Mouse (Mus musculus): ENCODE results near the gene Zfyve28. TPM values are rescaled to one million over a fixed set of nuclear protein-coding genes. Genes with fewer than 3 reads are reported as not detected.
A peak's percentile ranks its signal among the peaks of the same experiment; 100 is the strongest.

Gene Zfyve28
- polyA plus RNA-seq, 1 experiment from 2014 or later, result not detected

DNA sequence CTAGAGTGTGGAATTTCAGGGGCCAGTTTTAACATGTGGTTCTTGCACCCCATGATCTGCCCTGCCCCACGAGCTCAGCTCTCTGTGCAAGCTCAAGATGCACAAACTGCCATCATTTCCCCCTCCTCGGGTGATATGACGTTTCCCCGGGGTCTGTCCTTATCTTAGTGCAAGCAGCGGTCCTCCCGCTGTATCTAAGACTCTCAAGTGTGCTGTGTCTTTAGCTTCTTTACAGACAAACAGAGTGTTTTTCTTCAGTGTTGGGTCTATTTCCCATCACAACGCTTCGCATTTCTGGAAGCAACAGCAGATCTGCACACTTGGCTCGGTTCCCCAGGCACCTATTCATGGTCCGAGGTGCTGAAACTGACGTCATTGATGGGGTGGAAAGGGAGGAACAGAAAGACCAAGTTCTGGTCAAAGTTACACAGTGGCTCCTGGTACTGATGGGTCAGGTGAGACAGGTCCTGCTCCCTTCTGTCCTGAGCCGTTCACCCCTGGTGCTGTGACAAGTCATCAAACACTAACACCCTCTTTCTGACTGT, 18.3 kb downstream of the Zfyve28 start:
- Histone ChIP-seq H3K36me3 (ENCODE audit: control insufficient read depth, insufficient read depth, low read length) (no peaks in the 10 kb centered on the region), H3K9ac (ENCODE audit: low read depth, low read length) (peak overlapping the region; percentile 0; the same call in 1 of the 2 replicates), H3K4me2 (peak overlapping the region; percentile 51), H3K9me3 (ENCODE audit: control insufficient read depth, low read length) (no peaks in the 10 kb centered on the region), H3K27me3 (replicated peaks; ENCODE audit: control insufficient read depth, insufficient read depth, low read length) (no peaks in the 10 kb centered on the region), H3K4me3 (ENCODE audit: low read depth, low read length) (no peak overlapping the region), H3K27ac (ENCODE audit: low read depth, low read length) (peak overlapping the region; percentile 59), H3K4me1 (replicated peaks; ENCODE audit: control insufficient read depth, insufficient read depth, low read length) (peaks cover 3% of the 10 kb centered on the region; the same call in 1 of the 2 replicates)
- peak; percentile 83 for ATAC-seq (replicated peaks; ENCODE audit: low FRiP score)
- 39% methylated on average over 12 of the region's 12 CpGs for WGBS
- DNase-seq (ENCODE audit: low spot score), result peak; percentile 42

GRCm38 (mm10) chr5:34269197-34269920, 18.9 kb downstream of the Zfyve28 start:
- Histone ChIP-seq H3K36me3 (ENCODE audit: control insufficient read depth, insufficient read depth, low read length) (no peaks in the 10 kb centered on the region), H3K9ac (ENCODE audit: low read depth, low read length) (peak overlapping the region; percentile 0; the same call in 1 of the 2 replicates), H3K4me3 (ENCODE audit: low read depth, low read length) (no peak overlapping the region), H3K27ac (ENCODE audit: low read depth, low read length) (peak overlapping the region; percentile 59), H3K4me2 (peak overlapping the region; percentile 51), H3K27me3 (replicated peaks; ENCODE audit: control insufficient read depth, insufficient read depth, low read length) (no peaks in the 10 kb centered on the region), H3K9me3 (ENCODE audit: control insufficient read depth, low read length) (no peaks in the 10 kb centered on the region), H3K4me1 (replicated peaks; ENCODE audit: control insufficient read depth, insufficient read depth, low read length) (peaks cover 3% of the 10 kb centered on the region; the same call in 1 of the 2 replicates)
- WGBS, result 79% methylated on average over 16 of the region's 16 CpGs
- ATAC-seq (replicated peaks; ENCODE audit: low FRiP score) (peak; percentile 71), DNase-seq (ENCODE audit: low spot score) (no peak)

GRCm38 (mm10) chr5:34266065-34266464, 22.2 kb downstream of the Zfyve28 start:
- Histone ChIP-seq H3K36me3 (ENCODE audit: control insufficient read depth, insufficient read depth, low read length) (no peaks in the 10 kb centered on the region), H3K27me3 (replicated peaks; ENCODE audit: control insufficient read depth, insufficient read depth, low read length) (no peaks in the 10 kb centered on the region), H3K27ac (ENCODE audit: low read depth, low read length) (no peak overlapping the region), H3K4me2 (no peak overlapping the region), H3K4me1 (replicated peaks; ENCODE audit: control insufficient read depth, insufficient read depth, low read length) (peaks cover 3% of the 10 kb centered on the region; the same call in 1 of the 2 replicates), H3K9me3 (ENCODE audit: control insufficient read depth, low read length) (no peaks in the 10 kb centered on the region), H3K4me3 (ENCODE audit: low read depth, low read length) (no peak overlapping the region), H3K9ac (ENCODE audit: low read depth, low read length) (no peak overlapping the region)
- no peak for DNase-seq (ENCODE audit: low spot score)
- no peak for ATAC-seq (replicated peaks; ENCODE audit: low FRiP score)
- WGBS, result 55% methylated on average over 4 of the region's 4 CpGs

GRCm38 (mm10) chr5:34259172-34259816, 29.0 kb downstream of the Zfyve28 start:
- no peak for DNase-seq (ENCODE audit: low spot score)
- no peak overlapping the region for H3K4me3 ChIP-seq (ENCODE audit: low read depth, low read length)
- H3K27ac ChIP-seq (ENCODE audit: low read depth, low read length), result no peak overlapping the region
- ATAC-seq (replicated peaks; ENCODE audit: low FRiP score), result no peak
- H3K4me2 ChIP-seq, result no peak overlapping the region
- H3K27me3 ChIP-seq (replicated peaks; ENCODE audit: control insufficient read depth, insufficient read depth, low read length), result no peaks in the 10 kb centered on the region
- H3K36me3 ChIP-seq (ENCODE audit: control insufficient read depth, insufficient read depth, low read length), result no peaks in the 10 kb centered on the region
- no peaks in the 10 kb centered on the region for H3K9me3 ChIP-seq (ENCODE audit: control insufficient read depth, low read length)
- 67% methylated on average over 3 of the region's 3 CpGs for WGBS
- H3K9ac ChIP-seq (ENCODE audit: low read depth, low read length), result no peak overlapping the region
- H3K4me1 ChIP-seq (replicated peaks; ENCODE audit: control insufficient read depth, insufficient read depth, low read length), result no peaks in the 10 kb centered on the region

DNA sequence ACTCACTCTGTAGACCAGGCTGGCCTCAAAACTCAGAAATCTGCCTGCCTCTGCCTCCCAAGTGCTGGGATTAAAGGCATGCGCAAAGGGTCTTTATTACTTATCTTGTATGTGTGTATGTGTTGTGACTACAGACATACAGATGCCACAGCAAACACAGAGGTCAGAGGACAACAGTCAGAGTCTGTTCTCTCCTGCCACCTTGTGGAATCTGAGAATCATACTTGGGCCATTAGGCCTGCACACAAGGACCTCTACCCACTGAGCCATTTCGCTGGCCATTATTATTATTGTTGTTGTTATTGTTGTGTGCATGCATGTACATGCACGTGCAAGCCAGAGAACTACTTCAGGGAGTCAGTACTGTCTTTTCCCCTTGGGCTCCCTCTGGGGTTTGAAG, 33.1 kb downstream of the Zfyve28 start:
- no peaks in the 10 kb centered on the region for H3K27me3 ChIP-seq (replicated peaks; ENCODE audit: control insufficient read depth, insufficient read depth, low read length)
- no peaks in the 10 kb centered on the region for H3K9me3 ChIP-seq (ENCODE audit: control insufficient read depth, low read length)
- no peak overlapping the region for H3K9ac ChIP-seq (ENCODE audit: low read depth, low read length)
- 80% methylated on average over 3 of the region's 3 CpGs for WGBS
- ATAC-seq (replicated peaks; ENCODE audit: low FRiP score) (no peak), DNase-seq (ENCODE audit: low spot score) (no peak)
- no peak overlapping the region for H3K27ac ChIP-seq (ENCODE audit: low read depth, low read length)
- H3K4me2 ChIP-seq, result no peak overlapping the region
- no peaks in the 10 kb centered on the region for H3K4me1 ChIP-seq (replicated peaks; ENCODE audit: control insufficient read depth, insufficient read depth, low read length)
- H3K4me3 ChIP-seq (ENCODE audit: low read depth, low read length), result no peak overlapping the region
- no peaks in the 10 kb centered on the region for H3K36me3 ChIP-seq (ENCODE audit: control insufficient read depth, insufficient read depth, low read length)

GRCm38 (mm10) chr5:34254309-34254708, 33.9 kb downstream of the Zfyve28 start:
- H3K4me2 ChIP-seq, result no peak overlapping the region
- ATAC-seq (replicated peaks; ENCODE audit: low FRiP score), result no peak
- H3K9ac ChIP-seq (ENCODE audit: low read depth, low read length), result no peak overlapping the region
- H3K4me1 ChIP-seq (replicated peaks; ENCODE audit: control insufficient read depth, insufficient read depth, low read length), result no peaks in the 10 kb centered on the region
- H3K36me3 ChIP-seq (ENCODE audit: control insufficient read depth, insufficient read depth, low read length), result no peaks in the 10 kb centered on the region
- no peaks in the 10 kb centered on the region for H3K9me3 ChIP-seq (ENCODE audit: control insufficient read depth, low read length)
- H3K27me3 ChIP-seq (replicated peaks; ENCODE audit: control insufficient read depth, insufficient read depth, low read length), result no peaks in the 10 kb centered on the region
- H3K4me3 ChIP-seq (ENCODE audit: low read depth, low read length), result no peak overlapping the region
- no peak for DNase-seq (ENCODE audit: low spot score)
- H3K27ac ChIP-seq (ENCODE audit: low read depth, low read length), result no peak overlapping the region
- WGBS, result 59% methylated on average over 8 of the region's 8 CpGs

DNA sequence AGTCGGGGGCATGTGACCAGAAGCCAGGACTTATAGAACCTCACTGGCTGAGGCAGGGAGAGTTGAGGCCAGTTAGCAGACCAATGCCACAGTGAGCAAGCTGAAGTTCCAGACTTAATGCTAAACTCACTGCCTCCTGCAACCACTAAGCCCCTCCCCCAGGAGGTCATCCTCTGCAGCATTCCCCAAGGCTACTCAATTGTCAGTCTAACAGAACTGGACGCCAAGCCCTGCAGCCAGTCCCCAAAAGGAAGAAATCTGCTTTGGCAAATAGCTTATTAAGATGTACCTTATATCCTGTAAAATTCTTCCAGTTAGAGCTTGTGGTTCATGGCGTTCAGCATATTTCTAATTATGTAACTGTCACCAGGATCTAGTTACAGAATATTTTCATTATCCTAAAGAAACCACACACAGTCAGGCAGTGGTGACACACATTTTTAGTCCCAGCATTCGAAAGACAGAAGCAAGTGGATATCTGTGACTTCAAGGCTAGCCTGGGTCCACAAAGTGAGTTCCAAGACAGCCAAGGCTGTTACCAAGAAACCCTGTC, 35.2 kb downstream of the Zfyve28 start:
- Histone ChIP-seq H3K4me3 (ENCODE audit: low read depth, low read length) (no peak overlapping the region), H3K4me2 (no peak overlapping the region), H3K4me1 (replicated peaks; ENCODE audit: control insufficient read depth, insufficient read depth, low read length) (no peaks in the 10 kb centered on the region), H3K9ac (ENCODE audit: low read depth, low read length) (no peak overlapping the region), H3K9me3 (ENCODE audit: control insufficient read depth, low read length) (no peaks in the 10 kb centered on the region), H3K36me3 (ENCODE audit: control insufficient read depth, insufficient read depth, low read length) (no peaks in the 10 kb centered on the region), H3K27ac (ENCODE audit: low read depth, low read length) (no peak overlapping the region), H3K27me3 (replicated peaks; ENCODE audit: control insufficient read depth, insufficient read depth, low read length) (no peaks in the 10 kb centered on the region)
- DNase-seq (ENCODE audit: low spot score) (no peak), ATAC-seq (replicated peaks; ENCODE audit: low FRiP score) (no peak)
- 60% methylated on average over 4 of the region's 4 CpGs for WGBS

DNA sequence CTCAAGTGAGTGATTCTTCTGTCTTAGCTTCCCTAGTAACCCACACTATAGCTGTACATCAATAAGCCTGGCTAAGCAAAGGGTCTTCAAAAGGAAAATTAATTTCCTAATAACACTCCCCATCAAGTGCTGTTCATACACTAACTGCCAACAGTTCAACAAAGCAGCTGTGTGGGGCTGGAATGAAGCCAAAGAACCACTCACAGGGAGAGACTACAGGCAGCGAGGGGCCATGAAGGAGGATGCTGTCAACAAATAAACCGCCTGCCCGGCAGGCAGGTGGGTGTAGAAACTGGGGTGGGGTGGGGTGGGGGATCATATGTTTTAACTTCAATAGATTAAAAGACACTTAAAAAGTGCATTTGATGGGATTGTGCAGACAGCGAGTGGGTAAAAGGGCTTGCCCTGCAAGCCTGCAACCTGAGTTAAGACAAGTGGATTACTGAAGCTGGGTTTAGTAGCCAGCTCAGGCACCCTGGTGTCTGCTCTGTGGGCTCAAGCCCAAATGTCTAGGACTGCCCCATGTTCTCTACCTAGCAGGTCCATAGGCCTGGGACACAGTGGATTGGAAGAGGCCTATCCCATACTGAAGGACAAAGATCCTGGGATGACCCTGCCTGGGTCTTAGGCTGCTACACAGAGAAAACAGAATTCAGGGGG, 35.8 kb downstream of the Zfyve28 start:
- Histone ChIP-seq H3K4me1 (replicated peaks; ENCODE audit: control insufficient read depth, insufficient read depth, low read length) (no peaks in the 10 kb centered on the region), H3K9ac (ENCODE audit: low read depth, low read length) (no peak overlapping the region), H3K9me3 (ENCODE audit: control insufficient read depth, low read length) (no peaks in the 10 kb centered on the region), H3K36me3 (ENCODE audit: control insufficient read depth, insufficient read depth, low read length) (no peaks in the 10 kb centered on the region), H3K27me3 (replicated peaks; ENCODE audit: control insufficient read depth, insufficient read depth, low read length) (no peaks in the 10 kb centered on the region), H3K27ac (ENCODE audit: low read depth, low read length) (no peak overlapping the region), H3K4me3 (ENCODE audit: low read depth, low read length) (no peak overlapping the region), H3K4me2 (no peak overlapping the region)
- DNase-seq (ENCODE audit: low spot score) (no peak), ATAC-seq (replicated peaks; ENCODE audit: low FRiP score) (no peak)
- 72% methylated on average over 4 of the region's 4 CpGs for WGBS
